In genomic region chr8:94543981-94544380, GRCm38 (mm10) we compare ENCODE assay signal across 25 mouse cellular contexts. TPM values are rescaled to one million over a fixed set of nuclear protein-coding genes. Genes with fewer than 3 reads are reported as not detected.
A peak's percentile ranks its signal among the peaks of the same experiment; 100 is the strongest.
DNase-seq lines count a peak whose midpoint lies in the region; ATAC-seq and TF ChIP-seq lines count a peak whose summit lies in the region.
"Had no signal": no experiment of that assay in that cellular context is flagged by ENCODE, and none has a peak within 500 bp of the region (broad histone marks: within the 10 kb centered on the region; RNA-seq: fewer than 3 reads in every experiment).

No protein-coding gene starts in this region.

- H3K4me2 ChIP-seq in forebrain, embryonic 14.5 days (ENCODE audit: low read length): no peak overlapping the region
- H3K4me2 ChIP-seq in CH12.LX (ENCODE audit: insufficient read depth, low read depth, poor library complexity, severe bottlenecking): peak overlapping the region; percentile 24; the same call in 1 of the 2 replicates
- H3K4me2 ChIP-seq in embryonic facial prominence, embryonic 14.5 days (ENCODE audit: low read depth, low read length): 0 out of 2 replicates have a peak overlapping the region, but pooled peaks have one; percentile 10
- peak overlapping the region; percentile 27; the same call in 1 of the 2 replicates for H3K4me2 ChIP-seq in limb, embryonic 15.5 days
- H3K4me2 ChIP-seq in midbrain, embryonic 15.5 days: no peak overlapping the region
- H3K4me2 ChIP-seq: embryonic facial prominence, embryonic 15.5 days; heart, embryonic 11.5 days; heart, embryonic 15.5 days; hindbrain, embryonic 13.5 days had no signal

- dilution Hi-C loops in CH12.LX (cut with MboI; ENCODE audit: extremely low pct_ligation_motif_present, extremely low pct_unique_long_range_greater_than_20kb, low sequenced_read_pairs): no loop called here

- no peaks in the 10 kb centered on the region for H3K79me2 ChIP-seq in CH12.LX (replicated peaks; ENCODE audit: control insufficient read depth, extremely low read depth, insufficient read depth, poor library complexity, severe bottlenecking)

- in situ Hi-C loops in CH12.LX (cut with MboI; ENCODE audit: low pct_ligation_motif_present, low pct_unique_long_range_greater_than_20kb, low sequenced_read_pairs): no loop called here

- no peaks in the 10 kb centered on the region for H3K36me3 ChIP-seq in forebrain, embryonic 10.5 days (replicated peaks)
- H3K36me3 ChIP-seq in forebrain, embryonic 14.5 days (ENCODE audit: control insufficient read depth, insufficient read depth, low read length): no peaks in the 10 kb centered on the region
- peaks cover 7 to 10% of the 10 kb centered on the region in 2 experiments for H3K36me3 ChIP-seq in CH12.LX (replicated peaks in 1 of 2; ENCODE audit: control insufficient read depth in 1 of 2, insufficient read depth in 1 of 2, low read length in 1 of 2)
- no peaks in the 10 kb centered on the region for H3K36me3 ChIP-seq in embryonic facial prominence, embryonic 14.5 days (ENCODE audit: control insufficient read depth, insufficient read depth, low read length)
- H3K36me3 ChIP-seq in limb, embryonic 15.5 days: no peaks in the 10 kb centered on the region
- no peaks in the 10 kb centered on the region for H3K36me3 ChIP-seq in midbrain, embryonic 15.5 days (replicated peaks)
- H3K36me3 ChIP-seq: embryonic facial prominence, embryonic 15.5 days; heart, embryonic 15.5 days; hindbrain, embryonic 13.5 days had no signal

- 64% methylated on average over 8 of the region's 8 CpGs for WGBS in forebrain, embryonic 10.5 days
- 77% methylated on average over 8 of the region's 8 CpGs for WGBS in forebrain, embryonic 14.5 days
- WGBS in embryonic facial prominence, embryonic 14.5 days: 34% methylated on average over 8 of the region's 8 CpGs
- WGBS in limb, embryonic 15.5 days: 34% methylated on average over 8 of the region's 8 CpGs
- WGBS in midbrain, embryonic 15.5 days: 83% methylated on average over 8 of the region's 8 CpGs

- TF ChIP-seq POLR2A in CH12.LX (IDR thresholded peaks at IDR 0.05; ENCODE audit: low read depth, low read length): peak; percentile 51; the same call in 1 of the 2 replicates

- TF ChIP-seq CTCF in CH12.LX (conservative IDR thresholded peaks at IDR 0.05 in 1 of 2, IDR thresholded peaks at IDR 0.05 in 1 of 2; ENCODE audit: low read depth in 2 of 2, low read length in 2 of 2): peak in 1 of 2 experiments; percentile 35; a peak in 2 of 4 replicates

- no peak for TF ChIP-seq EP300 in CH12.LX (IDR thresholded peaks at IDR 0.05; ENCODE audit: low read length)

- no peaks in the 10 kb centered on the region for H3K27me3 ChIP-seq in forebrain, embryonic 10.5 days (ENCODE audit: poor library complexity, severe bottlenecking)
- H3K27me3 ChIP-seq in forebrain, embryonic 14.5 days (replicated peaks; ENCODE audit: control insufficient read depth, insufficient read depth, low read length): no peaks in the 10 kb centered on the region
- peaks cover 2% of the 10 kb centered on the region for H3K27me3 ChIP-seq in CH12.LX (replicated peaks)
- no peaks in the 10 kb centered on the region for H3K27me3 ChIP-seq in embryonic facial prominence, embryonic 14.5 days (replicated peaks; ENCODE audit: control insufficient read depth, insufficient read depth, low read length)
- no peaks in the 10 kb centered on the region for H3K27me3 ChIP-seq in limb, embryonic 15.5 days
- H3K27me3 ChIP-seq in midbrain, embryonic 15.5 days (replicated peaks): no peaks in the 10 kb centered on the region
- H3K27me3 ChIP-seq: embryonic facial prominence, embryonic 15.5 days; heart, embryonic 15.5 days; Patski had no signal

- H3K27ac ChIP-seq in forebrain, embryonic 10.5 days: 0 out of 2 replicates have a peak overlapping the region, but pooled peaks have one; percentile 30
- no peak overlapping the region for H3K27ac ChIP-seq in forebrain, embryonic 14.5 days (ENCODE audit: low read depth, low read length)
- no peak overlapping the region for H3K27ac ChIP-seq in CH12.LX (ENCODE audit: insufficient read depth, low read depth)
- no peak overlapping the region for H3K27ac ChIP-seq in embryonic facial prominence, embryonic 14.5 days (replicated peaks; ENCODE audit: low read depth, low read length)
- H3K27ac ChIP-seq in limb, embryonic 15.5 days: no peak overlapping the region
- H3K27ac ChIP-seq in midbrain, embryonic 15.5 days: no peak overlapping the region
- H3K27ac ChIP-seq: embryonic facial prominence, embryonic 15.5 days; heart, adult 2 months; heart, embryonic 15.5 days; hindbrain, embryonic 13.5 days; hindbrain, postnatal 0 days had no signal

- no peak; the same call in 1 of the 2 replicates for TF ChIP-seq RAD21 in CH12.LX (IDR thresholded peaks at IDR 0.05; ENCODE audit: low read depth, low read length)

- no peak for ATAC-seq in forebrain, embryonic 14.5 days
- peak; percentile 54; the same call in 1 of the 2 replicates for ATAC-seq in embryonic facial prominence, embryonic 14.5 days (ENCODE audit: low read depth)
- ATAC-seq in limb, embryonic 15.5 days (ENCODE audit: insufficient number of reproducible peaks, low FRiP score, low TSS enrichment, low read depth): 0 out of 2 replicates have a peak, but pooled peaks have one; percentile 13
- ATAC-seq in midbrain, embryonic 15.5 days (replicated peaks): no peak
- ATAC-seq: activated CD4-positive, CD25-positive, alpha-beta regulatory T cell, adult 4 months; forebrain, embryonic 16.5 days; hindbrain, postnatal 0 days; Patski had no signal

- DNase-seq in forebrain, embryonic 10.5 days (ENCODE audit: extremely low spot score, low spot score): no peak
- no peak for DNase-seq in forebrain, embryonic 14.5 days (ENCODE audit: low spot score)
- DNase-seq in CH12.LX (ENCODE audit: extremely low read depth): no peak
- DNase-seq in embryonic facial prominence, embryonic 14.5 days (ENCODE audit: low spot score): no peak
- DNase-seq in right cerebral cortex, postnatal 25 days: no peak
- no peak for DNase-seq in right cerebral cortex, postnatal 14 days
- DNase-seq: adrenal gland, adult 2 months; adrenal gland, postnatal 25 days; cerebellum, adult 18-20 months; cerebellum, adult 9-11 months; embryo, embryonic 11 days; gastrocnemius, postnatal 10 days; heart, adult 2 months; heart, postnatal 14 days had no signal

- H3K4me1 ChIP-seq in forebrain, embryonic 10.5 days: peaks cover 10% of the 10 kb centered on the region
- H3K4me1 ChIP-seq in forebrain, embryonic 14.5 days (ENCODE audit: control insufficient read depth, insufficient read depth, low read length): no peaks in the 10 kb centered on the region
- peaks cover 35 to 39% of the 10 kb centered on the region in 2 experiments for H3K4me1 ChIP-seq in CH12.LX (ENCODE audit: control insufficient read depth in 1 of 2, insufficient read depth in 2 of 2)
- no peaks in the 10 kb centered on the region; the same call in 1 of the 2 replicates for H3K4me1 ChIP-seq in embryonic facial prominence, embryonic 14.5 days (ENCODE audit: control insufficient read depth, insufficient read depth, low read length)
- H3K4me1 ChIP-seq in limb, embryonic 15.5 days: peaks cover 10% of the 10 kb centered on the region
- H3K4me1 ChIP-seq in midbrain, embryonic 15.5 days: peaks cover 9% of the 10 kb centered on the region; the same call in 1 of the 2 replicates

- H3K9ac ChIP-seq in forebrain, embryonic 14.5 days (ENCODE audit: low read length): no peak overlapping the region
- peak overlapping the region; percentile 59 for H3K9ac ChIP-seq in CH12.LX (ENCODE audit: insufficient read depth, low read depth)
- H3K9ac ChIP-seq in embryonic facial prominence, embryonic 14.5 days (ENCODE audit: low read depth, low read length): no peak overlapping the region
- no peak overlapping the region for H3K9ac ChIP-seq in limb, embryonic 15.5 days
- no peak overlapping the region for H3K9ac ChIP-seq in midbrain, embryonic 15.5 days
- H3K9ac ChIP-seq: embryonic facial prominence, embryonic 15.5 days; heart, embryonic 15.5 days; hindbrain, embryonic 13.5 days had no signal

- no peak overlapping the region for H3K4me3 ChIP-seq in forebrain, embryonic 10.5 days
- no peak overlapping the region for H3K4me3 ChIP-seq in forebrain, embryonic 14.5 days (ENCODE audit: low read depth, low read length)
- H3K4me3 ChIP-seq in CH12.LX (replicated peaks in 1 of 3; ENCODE audit: low read depth in 2 of 3, low read length in 2 of 3, poor library complexity in 1 of 3): peak overlapping the region; percentile 3 to 52 (median 46)
- H3K4me3 ChIP-seq in embryonic facial prominence, embryonic 14.5 days (ENCODE audit: low read depth, low read length): no peak overlapping the region
- H3K4me3 ChIP-seq in limb, embryonic 15.5 days: peak overlapping the region; percentile 4; the same call in 1 of the 2 replicates
- H3K4me3 ChIP-seq in midbrain, embryonic 15.5 days: no peak overlapping the region
- H3K4me3 ChIP-seq: embryonic facial prominence, embryonic 15.5 days; erythroblast, embryonic 14.5 days; heart, adult 2 months; heart, embryonic 15.5 days; hindbrain, embryonic 13.5 days had no signal

- no peaks in the 10 kb centered on the region for H3K9me3 ChIP-seq in forebrain, embryonic 10.5 days
- no peaks in the 10 kb centered on the region for H3K9me3 ChIP-seq in forebrain, embryonic 14.5 days (replicated peaks; ENCODE audit: control insufficient read depth, low read length)
- H3K9me3 ChIP-seq in CH12.LX (replicated peaks; ENCODE audit: low read length): no peaks in the 10 kb centered on the region
- H3K9me3 ChIP-seq in embryonic facial prominence, embryonic 14.5 days (ENCODE audit: control insufficient read depth, low read length): no peaks in the 10 kb centered on the region
- H3K9me3 ChIP-seq in limb, embryonic 15.5 days: no peaks in the 10 kb centered on the region
- no peaks in the 10 kb centered on the region for H3K9me3 ChIP-seq in midbrain, embryonic 15.5 days
- H3K9me3 ChIP-seq: embryonic facial prominence, embryonic 15.5 days; heart, embryonic 15.5 days; hindbrain, embryonic 13.5 days had no signal

RNA-seq across cellular contexts. Expression of gene Cpne2, which starts 11.2 kb away (rescaled TPM):
- 16.2 and 16.3 TPM in 2 replicates for polyA plus RNA-seq in forebrain, embryonic 10.5 days (2016; fragmentation: Nextera tagmentation; extraction: Ambion mirVana)
- 18.0 and 26.0 TPM in 2 replicates for polyA plus RNA-seq in forebrain, embryonic 14.5 days (2014; fragmentation: Nextera tagmentation; extraction: Ambion mirVana)
- 70.6 and 118 TPM in 2 replicates for total RNA-seq in CH12.LX (2012; rRNA removed)
- total RNA-seq in CH12.LX (2014; rRNA removed): 10.3 and 12.7 TPM in 2 replicates
- polyA plus RNA-seq in CH12.LX (2012; ENCODE audit: insufficient read length, low read depth): 26.7 and 29.3 TPM in 2 replicates
- 12.4 and 13.8 TPM in 2 replicates for polyA plus RNA-seq in embryonic facial prominence, embryonic 14.5 days (2014; fragmentation: Nextera tagmentation; extraction: Ambion mirVana)
- 13.8 and 14.0 TPM in 2 replicates for polyA plus RNA-seq in limb, embryonic 15.5 days (2015; fragmentation: Nextera tagmentation; extraction: Ambion mirVana)
- 15.2 and 18.8 TPM in 2 replicates for polyA plus RNA-seq in midbrain, embryonic 15.5 days (2015; fragmentation: Nextera tagmentation; extraction: Ambion mirVana)

RNA-seq across cellular contexts. Expression of gene Rspry1, which starts 57.8 kb away (rescaled TPM):
- 48.3 and 48.9 TPM in 2 replicates for polyA plus RNA-seq in forebrain, embryonic 10.5 days (2016; fragmentation: Nextera tagmentation; extraction: Ambion mirVana)
- 46.4 and 47.6 TPM in 2 replicates for polyA plus RNA-seq in forebrain, embryonic 14.5 days (2014; fragmentation: Nextera tagmentation; extraction: Ambion mirVana)
- total RNA-seq in CH12.LX (2012; rRNA removed): 17.5 and 18.0 TPM in 2 replicates
- total RNA-seq in CH12.LX (2014; rRNA removed): 23.5 and 26.9 TPM in 2 replicates
- polyA plus RNA-seq in CH12.LX (2012; ENCODE audit: insufficient read length, low read depth): 11.4 and 13.4 TPM in 2 replicates
- 33.6 and 36.0 TPM in 2 replicates for polyA plus RNA-seq in embryonic facial prominence, embryonic 14.5 days (2014; fragmentation: Nextera tagmentation; extraction: Ambion mirVana)
- 35.3 and 36.7 TPM in 2 replicates for polyA plus RNA-seq in limb, embryonic 15.5 days (2015; fragmentation: Nextera tagmentation; extraction: Ambion mirVana)
- 53.3 and 56.1 TPM in 2 replicates for polyA plus RNA-seq in midbrain, embryonic 15.5 days (2015; fragmentation: Nextera tagmentation; extraction: Ambion mirVana)

RNA-seq across cellular contexts. Expression of gene Fam192a, which starts 57.8 kb away (rescaled TPM):
- polyA plus RNA-seq in forebrain, embryonic 10.5 days (2016; fragmentation: Nextera tagmentation; extraction: Ambion mirVana): 90.1 and 90.5 TPM in 2 replicates
- polyA plus RNA-seq in forebrain, embryonic 14.5 days (2014; fragmentation: Nextera tagmentation; extraction: Ambion mirVana): 96.2 and 108 TPM in 2 replicates
- total RNA-seq in CH12.LX (2012; rRNA removed) (30.7 and 35.5 TPM in 2 replicates), CH12.LX (2014; rRNA removed) (37.6 and 43.7 TPM in 2 replicates)
- 80.3 and 95.6 TPM in 2 replicates for polyA plus RNA-seq in CH12.LX (2012; ENCODE audit: insufficient read length, low read depth)
- polyA plus RNA-seq in embryonic facial prominence, embryonic 14.5 days (2014; fragmentation: Nextera tagmentation; extraction: Ambion mirVana): 48.7 and 56.0 TPM in 2 replicates
- polyA plus RNA-seq in limb, embryonic 15.5 days (2015; fragmentation: Nextera tagmentation; extraction: Ambion mirVana): 61.9 and 64.4 TPM in 2 replicates
- 75.0 and 75.2 TPM in 2 replicates for polyA plus RNA-seq in midbrain, embryonic 15.5 days (2015; fragmentation: Nextera tagmentation; extraction: Ambion mirVana)

Comparison
In these comparisons a context has a peak if more than half of its experiments do, and no peak if none do; other contexts are left out.
1. H3K4me3 ChIP-seq: peak in CH12.LX (3 of 3) and limb, embryonic 15.5 days (single experiment); none in forebrain, embryonic 10.5 days (single experiment), forebrain, embryonic 14.5 days (single experiment), embryonic facial prominence, embryonic 14.5 days (single experiment) and midbrain, embryonic 15.5 days (single experiment).
2. ATAC-seq: peak in embryonic facial prominence, embryonic 14.5 days (single experiment) and limb, embryonic 15.5 days (single experiment); none in forebrain, embryonic 14.5 days (single experiment) and midbrain, embryonic 15.5 days (single experiment).
3. H3K4me2 ChIP-seq: peak in CH12.LX (single experiment), embryonic facial prominence, embryonic 14.5 days (single experiment) and limb, embryonic 15.5 days (single experiment); none in forebrain, embryonic 14.5 days (single experiment) and midbrain, embryonic 15.5 days (single experiment).